Mouse (Mus musculus): ENCODE results near the gene Fhad1.

GRCm38 (mm10) chr4:142037897-142038296 is 23.0 kb upstream of the Fhad1 start:
- TF ChIP-seq CTCF (conservative IDR thresholded peaks at IDR 0.05; ENCODE audit: insufficient read depth, insufficient read length, low read depth, low read length) (no peak), POLR2A (IDR thresholded peaks at IDR 0.05; ENCODE audit: low read depth, low read length) (no peak)

Data from kidney, adult 2 months (tissue).